Mouse (Mus musculus) retina, postnatal 7 days (tissue): ENCODE measurements around the gene Rims4.
A peak's percentile ranks its signal among the peaks of the same experiment; 100 is the strongest.

ENCODE experiments used
- DNase-seq: peaks from one replicate; pipeline ENCODE4 v3.0.0-alpha.2; 2012; ENCODE audit warnings: low read depth, low spot score

Gene Rims4

GRCm38 (mm10) chr2:163918317-163919258 is at the start of gene Rims4:
Rims4 (minus strand) TSS chr2:163918683.
- peak; percentile 43 for DNase-seq

- no peak for DNase-seq
Measured at GRCm38 (mm10) chr2:163965706-163966105, 47.2 kb upstream of the Rims4 start.

- DNase-seq, result no peak
Measured at GRCm38 (mm10) chr2:163964606-163965560, 46.4 kb upstream of the Rims4 start.

- no peak for DNase-seq
Measured at GRCm38 (mm10) chr2:163953622-163954310, 35.3 kb upstream of the Rims4 start.

GRCm38 (mm10) chr2:163951770-163952169 is 33.3 kb upstream of the Rims4 start:
- peak; percentile 55 for DNase-seq

GRCm38 (mm10) chr2:163947976-163948375 is 29.5 kb upstream of the Rims4 start:
- DNase-seq, result no peak

- no peak for DNase-seq
Measured at GRCm38 (mm10) chr2:163946221-163946620, 27.7 kb upstream of the Rims4 start.

- no peak for DNase-seq
Measured at GRCm38 (mm10) chr2:163944511-163944910, 26.0 kb upstream of the Rims4 start.

GRCm38 (mm10) chr2:163943056-163943455 is 24.6 kb upstream of the Rims4 start:
- DNase-seq, result peak; percentile 64

GRCm38 (mm10) chr2:163939522-163939921 is 21.0 kb upstream of the Rims4 start:
- DNase-seq, result no peak

- no peak for DNase-seq
Measured at GRCm38 (mm10) chr2:163932151-163932550, 13.7 kb upstream of the Rims4 start.

GRCm38 (mm10) chr2:163928464-163929200 is 10.1 kb upstream of the Rims4 start:
- no peak for DNase-seq

- DNase-seq, result no peak
Measured at GRCm38 (mm10) chr2:163925044-163925443, 6.6 kb upstream of the Rims4 start.

- no peak for DNase-seq
Measured at GRCm38 (mm10) chr2:163924531-163924930, 6.0 kb upstream of the Rims4 start.

GRCm38 (mm10) chr2:163923113-163923512 is 4.6 kb upstream of the Rims4 start:
- DNase-seq, result no peak

- no peak for DNase-seq
Measured at GRCm38 (mm10) chr2:163919581-163919980, 1.1 kb upstream of the Rims4 start.

GRCm38 (mm10) chr2:163916703-163917102 is 1.8 kb downstream of the Rims4 start:
- no peak for DNase-seq

GRCm38 (mm10) chr2:163915294-163915791 is 3.1 kb downstream of the Rims4 start:
- DNase-seq, result no peak

GRCm38 (mm10) chr2:163914107-163914506 is 4.4 kb downstream of the Rims4 start:
- no peak for DNase-seq

- DNase-seq, result no peak
Measured at GRCm38 (mm10) chr2:163913704-163914103, 4.8 kb downstream of the Rims4 start.
